Mouse (Mus musculus): ENCODE measurements around the gene Ipo4. TPM values are rescaled to one million over a fixed set of nuclear protein-coding genes. Genes with fewer than 3 reads are reported as not detected.

Ipo4 gene
- total and polyA plus RNA-seq, 3 experiments = 46.2 to 132 TPM; not detected in 1

- Histone ChIP-seq H3K36me3 (ENCODE audit: control insufficient read depth in 1 of 2, insufficient read depth in 2 of 2, low read length in 2 of 2) (peaks cover 3 to 11% of the 10 kb centered on the region in 2 experiments; a peak in 3 of 4 replicates), H3K27me3 (ENCODE audit: control insufficient read depth in 1 of 2, insufficient read depth in 2 of 2, low read length in 2 of 2) (no peaks in the 10 kb centered on the region), H3K27ac (ENCODE audit: control insufficient read depth, low read depth, low read length) (peak overlapping the region; percentile 85), H3K9me3 (replicated peaks; ENCODE audit: insufficient read depth, low read length) (no peaks in the 10 kb centered on the region), H3K9ac (ENCODE audit: control insufficient read depth, low read depth, low read length, poor library complexity, severe bottlenecking) (peak overlapping the region; percentile 67), H3K79me2 (ENCODE audit: control insufficient read depth, insufficient read depth, low read length, poor library complexity) (peaks cover 2% of the 10 kb centered on the region), H3K4me3 (ENCODE audit: control insufficient read depth in 1 of 2, insufficient read depth in 1 of 2, low read depth in 2 of 2, low read length in 2 of 2) (peak overlapping the region; percentile 69 to 89), H3K4me1 (ENCODE audit: control insufficient read depth in 1 of 2, insufficient read depth in 2 of 2, low read length in 2 of 2) (peaks cover 3 to 14% of the 10 kb centered on the region in 2 experiments)
- DNase-seq (ENCODE audit: low read depth, low spot score) = no peak
- no peak for TF ChIP-seq ZKSCAN1 (IDR thresholded peaks at IDR 0.05; ENCODE audit: low read depth, low read length)
- no peak for TF ChIP-seq USF1 (IDR thresholded peaks at IDR 0.05; ENCODE audit: low read depth, low read length)
- TF ChIP-seq MAX (IDR thresholded peaks at IDR 0.05; ENCODE audit: low read length) = no peak
- TF ChIP-seq SMC3 (IDR thresholded peaks at IDR 0.05; ENCODE audit: low read depth, low read length) = no peak
- TF ChIP-seq USF2 (IDR thresholded peaks at IDR 0.05; ENCODE audit: borderline replicate concordance in 1 of 2, insufficient read depth in 1 of 2, low read depth in 1 of 2, low read length in 2 of 2) = no peak
- TF ChIP-seq MAFK (IDR thresholded peaks at IDR 0.05; ENCODE audit: borderline replicate concordance, low read depth, low read length) = no peak
- TF ChIP-seq TBP (IDR thresholded peaks at IDR 0.05; ENCODE audit: low read depth, low read length) = no peak
- TF ChIP-seq RCOR1 (IDR thresholded peaks at IDR 0.05; ENCODE audit: low read depth, low read length) = no peak
- no peak for TF ChIP-seq EP300 (IDR thresholded peaks at IDR 0.05; ENCODE audit: low read depth in 1 of 2, low read length in 2 of 2)
Measured at GRCm38 (mm10) chr14:55660636-55661035, 24.9 kb upstream of the Ipo4 start.

- TF ChIP-seq HCFC1 (IDR thresholded peaks at IDR 0.05; ENCODE audit: low read depth, low read length) (peak; percentile 82), ZNF384 (IDR thresholded peaks at IDR 0.05; ENCODE audit: low read depth, low read length) (no peak), GATA1 (IDR thresholded peaks at IDR 0.05; ENCODE audit: low read depth, low read length) (peak; percentile 30; the same call in 1 of the 2 replicates), POLR2A (IDR thresholded peaks at IDR 0.05; ENCODE audit: control insufficient read depth in 1 of 2, insufficient read depth in 1 of 2, low read depth in 1 of 2, low read length in 2 of 2, poor library complexity in 1 of 2) (peak; percentile 26 to 64; a peak in 2 of 4 replicates), TBP (IDR thresholded peaks at IDR 0.05; ENCODE audit: low read depth, low read length) (peak; percentile 52), MAX (IDR thresholded peaks at IDR 0.05; ENCODE audit: low read length) (0 out of 2 replicates have a peak, but pooled peaks have one; percentile 15), EP300 (IDR thresholded peaks at IDR 0.05; ENCODE audit: low read depth in 1 of 2, low read length in 2 of 2) (peak in 1 of 2 experiments; percentile 24; a peak in 1 of 4 replicates), ZKSCAN1 (IDR thresholded peaks at IDR 0.05; ENCODE audit: low read depth, low read length) (no peak), RCOR1 (IDR thresholded peaks at IDR 0.05; ENCODE audit: low read depth, low read length) (peak; percentile 39), NELFE (IDR thresholded peaks at IDR 0.05; ENCODE audit: low read depth, low read length) (peak; percentile 63), RAD21 (IDR thresholded peaks at IDR 0.05; ENCODE audit: low read depth, low read length) (no peak), ZMIZ1 (IDR thresholded peaks at IDR 0.05; ENCODE audit: low read depth, low read length) (peak; percentile 40; the same call in 1 of the 2 replicates), CTCF (IDR thresholded peaks at IDR 0.05 in 2 of 3, conservative IDR thresholded peaks at IDR 0.05 in 1 of 3; ENCODE audit: control insufficient read depth in 1 of 3, insufficient read depth in 1 of 3, low read depth in 2 of 3, low read length in 3 of 3, poor library complexity in 1 of 3, severe bottlenecking in 1 of 3) (peak in 2 of 3 experiments; percentile 65; a peak in 4 of 6 replicates), UBTF (IDR thresholded peaks at IDR 0.05; ENCODE audit: borderline replicate concordance, insufficient read depth, low read depth, low read length) (peak; percentile 65; the same call in 1 of the 2 replicates), TCF12 (IDR thresholded peaks at IDR 0.05; ENCODE audit: low read depth, low read length) (peak; percentile 19; the same call in 1 of the 2 replicates), NRF1 (IDR thresholded peaks at IDR 0.05; ENCODE audit: insufficient read depth, low read depth, low read length, poor library complexity, severe bottlenecking) (no peak), MYC (IDR thresholded peaks at IDR 0.05; ENCODE audit: low read depth, low read length) (no peak), MXI1 (IDR thresholded peaks at IDR 0.05; ENCODE audit: low read depth, low read length) (peak; percentile 72), SIN3A (IDR thresholded peaks at IDR 0.05; ENCODE audit: low read length) (peak; percentile 75)
- peak within 1 kb of the TSS; percentile 69 to 89 for H3K4me3 ChIP-seq (ENCODE audit: control insufficient read depth in 1 of 2, insufficient read depth in 1 of 2, low read depth in 2 of 2, low read length in 2 of 2)
- no peaks in the 10 kb centered on the region for H3K27me3 ChIP-seq (ENCODE audit: control insufficient read depth in 1 of 2, insufficient read depth in 2 of 2, low read length in 2 of 2)
- H3K9me3 ChIP-seq (replicated peaks; ENCODE audit: insufficient read depth, low read length) = no peaks in the 10 kb centered on the region
- peak within 1 kb of the TSS; percentile 67 for H3K9ac ChIP-seq (ENCODE audit: control insufficient read depth, low read depth, low read length, poor library complexity, severe bottlenecking)
- peak within 1 kb of the TSS; percentile 85 for H3K27ac ChIP-seq (ENCODE audit: control insufficient read depth, low read depth, low read length)
- peaks cover 3 to 14% of the 10 kb centered on the region in 2 experiments for H3K4me1 ChIP-seq (ENCODE audit: control insufficient read depth in 1 of 2, insufficient read depth in 2 of 2, low read length in 2 of 2)
- H3K79me2 ChIP-seq (ENCODE audit: control insufficient read depth, insufficient read depth, low read length, poor library complexity) = no peaks in the 10 kb centered on the region; the same call in 1 of the 2 replicates
- peak; percentile 91 for DNase-seq (ENCODE audit: low read depth, low spot score)
- H3K36me3 ChIP-seq (ENCODE audit: control insufficient read depth in 1 of 2, insufficient read depth in 2 of 2, low read length in 2 of 2) = peaks cover 3 to 11% of the 10 kb centered on the region in 2 experiments; a peak in 3 of 4 replicates
Measured at GRCm38 (mm10) chr14:55659960-55660573, 24.3 kb upstream of the Ipo4 start, which contains the start of gene Mdp1. Gene Mdp1, minus strand, starts transcription at chr14:55660508.
